Mouse (Mus musculus): ENCODE measurements around the gene Myo1h. TPM values are rescaled to one million over a fixed set of nuclear protein-coding genes. Genes with fewer than 3 reads are reported as not detected.
A peak's percentile ranks its signal among the peaks of the same experiment; 100 is the strongest.

The Myo1h gene
- polyA plus RNA-seq, 1 experiment: 2.2 TPM

DNA sequence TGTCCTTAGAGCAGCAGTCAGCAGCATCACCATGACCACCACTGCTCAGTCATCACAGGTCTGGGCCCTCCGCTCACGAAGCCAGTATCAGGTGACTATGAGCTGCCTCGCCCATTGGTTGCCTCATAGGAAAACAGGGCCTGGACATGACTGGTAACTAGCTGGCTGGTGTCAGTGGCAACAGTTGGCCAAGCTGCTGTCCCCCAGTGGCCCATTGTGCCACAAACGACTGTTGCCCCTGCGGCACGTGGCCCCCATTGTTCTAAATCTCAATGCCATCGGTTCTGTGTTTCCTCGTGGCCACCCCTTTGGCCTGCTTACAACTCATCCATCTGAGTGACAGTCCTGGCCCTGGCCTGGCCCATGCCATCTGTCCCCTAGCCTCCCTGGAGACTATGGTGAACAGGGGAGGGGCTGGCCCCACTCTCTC is 24.9 kb upstream of the Myo1h start:
- H3K27me3 ChIP-seq (ENCODE audit: control insufficient read depth, insufficient read depth, insufficient read length): peaks cover 31% of the 10 kb centered on the region

DNA sequence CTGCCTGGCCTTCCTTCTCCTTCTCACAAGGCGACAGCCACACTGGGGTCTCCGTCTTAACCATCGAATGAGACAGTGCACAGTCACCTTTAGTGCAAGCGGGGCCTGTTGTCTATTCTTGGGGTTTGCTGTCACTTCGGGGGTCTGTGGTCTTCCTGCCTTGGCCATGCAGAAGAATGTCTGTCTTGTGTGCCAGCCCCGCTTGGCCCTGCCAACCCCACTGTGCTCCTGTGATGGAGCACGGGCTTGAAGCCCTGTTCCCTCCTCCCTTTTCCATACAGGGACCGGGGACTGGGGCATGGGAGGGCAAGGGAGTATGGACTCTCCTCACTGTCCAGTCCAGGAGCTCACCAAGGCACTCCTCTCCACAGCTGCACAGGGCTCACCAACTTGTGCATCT is 24.2 kb upstream of the Myo1h start:
- TF ChIP-seq CEBPB (IDR thresholded peaks at IDR 0.05; ENCODE audit: low read depth) (no peak), MYOD1 (IDR thresholded peaks at IDR 0.05; ENCODE audit: control insufficient read depth, insufficient read length, low read depth) (no peak), USF1 (IDR thresholded peaks at IDR 0.05; ENCODE audit: low read depth) (no peak), MAX (IDR thresholded peaks at IDR 0.05) (no peak)
- H3K4me3 ChIP-seq (ENCODE audit: insufficient read depth, poor library complexity, severe bottlenecking): no peak overlapping the region
- H3ac ChIP-seq (ENCODE audit: control insufficient read depth, insufficient read length, low read depth): no peak overlapping the region
- H3K79me3 ChIP-seq (ENCODE audit: low read depth): no peaks in the 10 kb centered on the region
- no peaks in the 10 kb centered on the region for H3K79me2 ChIP-seq (ENCODE audit: control insufficient read depth, insufficient read depth)
- peaks cover 26% of the 10 kb centered on the region for H3K27me3 ChIP-seq (ENCODE audit: control insufficient read depth, insufficient read depth, insufficient read length)
- no peaks in the 10 kb centered on the region for H3K36me3 ChIP-seq (ENCODE audit: control insufficient read depth, insufficient read depth)

More for the DNA sequence above, 24.9 kb upstream of the Myo1h start:
- Histone ChIP-seq H3K36me3 (ENCODE audit: control insufficient read depth, insufficient read depth) (no peaks in the 10 kb centered on the region), H3K79me2 (ENCODE audit: control insufficient read depth, insufficient read depth) (no peaks in the 10 kb centered on the region), H3K79me3 (ENCODE audit: low read depth) (no peaks in the 10 kb centered on the region), H3K4me3 (ENCODE audit: insufficient read depth, poor library complexity, severe bottlenecking) (no peak overlapping the region), H3ac (ENCODE audit: control insufficient read depth, insufficient read length, low read depth) (no peak overlapping the region)
- no peak for TF ChIP-seq FOSL1 (IDR thresholded peaks at IDR 0.05; ENCODE audit: insufficient read depth, low read length, poor library complexity, severe bottlenecking)
- TF ChIP-seq CTCF (IDR thresholded peaks at IDR 0.05; ENCODE audit: control insufficient read depth, insufficient read depth, insufficient read length): no peak
- TF ChIP-seq MYOD1 (IDR thresholded peaks at IDR 0.05; ENCODE audit: control insufficient read depth, insufficient read length, low read depth): no peak
- TF ChIP-seq CEBPB (IDR thresholded peaks at IDR 0.05; ENCODE audit: low read depth): no peak
- no peak for TF ChIP-seq MYOG (IDR thresholded peaks at IDR 0.05; ENCODE audit: control insufficient read depth, extremely low read depth, insufficient read length)
- TF ChIP-seq USF1 (IDR thresholded peaks at IDR 0.05; ENCODE audit: low read depth): no peak
- no peak for TF ChIP-seq MAX (IDR thresholded peaks at IDR 0.05)

DNA sequence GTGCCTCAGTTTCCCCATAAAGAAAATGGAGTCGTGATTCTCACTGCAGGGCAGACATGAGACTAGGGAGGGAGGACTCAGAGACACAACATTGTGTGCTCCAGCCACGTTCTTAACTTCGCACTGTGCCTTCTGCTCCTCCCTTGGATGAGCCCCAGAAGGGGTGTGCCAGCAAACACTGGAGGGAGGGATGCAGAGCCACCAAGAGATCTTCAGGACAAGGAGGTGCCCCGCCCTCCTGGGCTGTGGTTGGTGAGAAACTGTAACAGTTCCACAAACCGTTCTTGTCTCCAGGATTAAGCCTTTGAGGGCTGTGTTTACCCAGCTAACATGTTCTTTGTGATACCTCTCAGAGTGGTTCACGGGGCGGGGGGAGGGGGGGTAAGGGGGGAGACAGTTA is 20.3 kb upstream of the Myo1h start:
- Histone ChIP-seq H3K27me3 (ENCODE audit: control insufficient read depth, insufficient read depth, insufficient read length) (peaks cover 25% of the 10 kb centered on the region), H3K79me3 (ENCODE audit: low read depth) (no peaks in the 10 kb centered on the region), H3K4me3 (ENCODE audit: insufficient read depth, poor library complexity, severe bottlenecking) (no peak overlapping the region), H3K36me3 (ENCODE audit: control insufficient read depth, insufficient read depth) (no peaks in the 10 kb centered on the region), H3K79me2 (ENCODE audit: control insufficient read depth, insufficient read depth) (no peaks in the 10 kb centered on the region), H3ac (ENCODE audit: control insufficient read depth, insufficient read length, low read depth) (no peak overlapping the region)
- TF ChIP-seq MYOD1 (IDR thresholded peaks at IDR 0.05; ENCODE audit: control insufficient read depth, insufficient read length, low read depth) (no peak), MAX (IDR thresholded peaks at IDR 0.05) (no peak), CEBPB (IDR thresholded peaks at IDR 0.05; ENCODE audit: low read depth) (no peak), CTCF (IDR thresholded peaks at IDR 0.05; ENCODE audit: control insufficient read depth, insufficient read depth, insufficient read length) (no peak), FOSL1 (IDR thresholded peaks at IDR 0.05; ENCODE audit: insufficient read depth, low read length, poor library complexity, severe bottlenecking) (no peak), MYOG (IDR thresholded peaks at IDR 0.05; ENCODE audit: control insufficient read depth, extremely low read depth, insufficient read length) (no peak), USF1 (IDR thresholded peaks at IDR 0.05; ENCODE audit: low read depth) (no peak)

DNA sequence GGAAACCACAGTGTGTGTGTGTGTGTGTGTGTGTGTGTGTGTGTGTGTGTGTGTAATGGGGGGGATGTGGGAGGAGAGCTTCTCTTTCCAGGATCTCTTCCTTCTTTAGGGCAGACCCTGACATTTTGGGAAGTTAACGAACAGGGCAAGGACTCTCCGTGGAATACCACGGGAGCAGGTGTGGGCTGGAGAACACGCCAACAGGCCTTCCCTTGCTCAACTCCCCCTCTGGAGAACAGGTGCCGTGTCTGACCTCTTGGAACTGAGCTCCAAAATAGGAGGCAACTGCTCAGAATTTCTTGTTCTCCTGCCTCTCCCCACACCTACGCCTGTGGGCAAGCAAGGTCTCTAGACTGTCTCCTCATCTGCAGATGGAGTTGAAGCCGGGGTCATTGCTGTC is 19.5 kb upstream of the Myo1h start:
- H3K4me3 ChIP-seq (ENCODE audit: insufficient read depth, poor library complexity, severe bottlenecking): no peak overlapping the region
- TF ChIP-seq MYOD1 (IDR thresholded peaks at IDR 0.05; ENCODE audit: control insufficient read depth, insufficient read length, low read depth) (peak; percentile 44), MAX (IDR thresholded peaks at IDR 0.05) (no peak)
- peaks cover 29% of the 10 kb centered on the region for H3K27me3 ChIP-seq (ENCODE audit: control insufficient read depth, insufficient read depth, insufficient read length)
- H3K79me2 ChIP-seq (ENCODE audit: control insufficient read depth, insufficient read depth): no peaks in the 10 kb centered on the region
- no peaks in the 10 kb centered on the region for H3K79me3 ChIP-seq (ENCODE audit: low read depth)
- H3K36me3 ChIP-seq (ENCODE audit: control insufficient read depth, insufficient read depth): no peaks in the 10 kb centered on the region
- H3ac ChIP-seq (ENCODE audit: control insufficient read depth, insufficient read length, low read depth): no peak overlapping the region

DNA sequence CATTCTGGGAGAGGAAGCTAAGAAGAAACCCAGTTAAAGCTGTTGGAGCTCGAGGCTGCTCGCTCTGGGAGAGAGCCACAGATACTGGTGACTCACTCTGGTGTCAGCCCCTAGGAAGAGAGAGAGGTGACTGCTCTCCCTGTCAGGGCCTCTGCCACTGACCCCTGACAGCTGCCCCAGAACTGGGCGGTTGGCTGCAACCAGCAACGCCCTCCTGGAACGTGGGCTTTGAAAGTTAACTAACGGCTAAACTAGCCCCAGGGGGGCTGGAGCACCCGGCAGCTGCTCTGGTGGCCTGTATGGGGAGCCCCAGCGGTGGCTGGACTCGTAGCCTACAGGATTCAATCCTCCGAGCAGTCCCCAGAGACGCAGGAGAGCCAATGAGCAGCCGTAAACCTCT is 19.0 kb upstream of the Myo1h start:
- TF ChIP-seq MYOD1 (IDR thresholded peaks at IDR 0.05; ENCODE audit: control insufficient read depth, insufficient read length, low read depth) (peak; percentile 78), CEBPB (IDR thresholded peaks at IDR 0.05; ENCODE audit: low read depth) (no peak), MYOG (IDR thresholded peaks at IDR 0.05; ENCODE audit: control insufficient read depth, extremely low read depth, insufficient read length) (no peak), FOSL1 (IDR thresholded peaks at IDR 0.05; ENCODE audit: insufficient read depth, low read length, poor library complexity, severe bottlenecking) (peak; percentile 88), MAX (IDR thresholded peaks at IDR 0.05) (peak; percentile 38), USF1 (IDR thresholded peaks at IDR 0.05; ENCODE audit: low read depth) (no peak), CTCF (IDR thresholded peaks at IDR 0.05; ENCODE audit: control insufficient read depth, insufficient read depth, insufficient read length) (no peak)
- no peaks in the 10 kb centered on the region for H3K79me2 ChIP-seq (ENCODE audit: control insufficient read depth, insufficient read depth)
- H3K79me3 ChIP-seq (ENCODE audit: low read depth): no peaks in the 10 kb centered on the region
- H3ac ChIP-seq (ENCODE audit: control insufficient read depth, insufficient read length, low read depth): no peak overlapping the region
- H3K4me3 ChIP-seq (ENCODE audit: insufficient read depth, poor library complexity, severe bottlenecking): no peak overlapping the region
- no peaks in the 10 kb centered on the region for H3K36me3 ChIP-seq (ENCODE audit: control insufficient read depth, insufficient read depth)
- H3K27me3 ChIP-seq (ENCODE audit: control insufficient read depth, insufficient read depth, insufficient read length): peaks cover 32% of the 10 kb centered on the region

DNA sequence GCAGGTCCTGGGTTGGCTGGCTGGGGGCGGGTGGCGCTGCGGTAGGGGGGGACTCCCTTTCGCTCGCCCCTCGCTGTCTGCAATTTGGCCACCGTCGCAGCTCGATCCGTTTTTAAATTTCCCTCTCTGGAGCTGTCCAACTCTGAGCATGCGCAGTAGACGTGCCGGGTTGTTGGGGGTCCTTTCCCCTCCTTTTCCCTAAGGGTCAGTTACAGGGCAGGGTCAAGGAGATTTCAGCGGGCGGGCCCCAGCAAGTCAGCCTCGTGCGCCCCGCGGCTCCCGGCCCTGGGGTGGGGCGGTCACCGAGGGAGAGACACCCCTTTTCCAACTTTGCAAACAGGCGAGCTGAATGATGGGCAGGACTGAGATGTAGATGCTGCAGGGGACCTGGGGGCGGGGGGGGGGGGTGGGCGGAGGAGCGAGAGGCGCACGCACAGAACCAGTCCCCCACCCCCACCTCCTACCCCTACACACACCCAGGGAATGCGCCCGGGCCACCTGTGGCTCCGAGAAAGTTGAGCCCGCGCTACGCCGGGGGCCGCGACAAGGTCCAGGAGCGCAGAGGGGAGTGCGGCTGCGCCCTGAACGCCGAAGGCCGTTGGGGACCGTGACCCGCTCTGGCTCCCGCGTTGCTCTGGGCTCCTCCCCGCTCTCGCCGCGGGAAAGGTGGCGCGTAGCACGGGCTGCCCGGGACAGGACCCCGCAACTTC is 15.1 kb upstream of the Myo1h start, which contains the start of gene Foxn4:
TSS of gene Foxn4 (minus strand) at position 115 of the 710 bp plus-strand sequence.
- Histone ChIP-seq H3K79me3 (ENCODE audit: low read depth) (no peaks in the 10 kb centered on the region), H3K4me3 (ENCODE audit: insufficient read depth, poor library complexity, severe bottlenecking) (no peak within 1 kb of the TSS), H3ac (ENCODE audit: control insufficient read depth, insufficient read length, low read depth) (no peak within 1 kb of the TSS), H3K27me3 (ENCODE audit: control insufficient read depth, insufficient read depth, insufficient read length) (peaks cover 67% of the 10 kb centered on the region), H3K79me2 (ENCODE audit: control insufficient read depth, insufficient read depth) (no peaks in the 10 kb centered on the region), H3K36me3 (ENCODE audit: control insufficient read depth, insufficient read depth) (no peaks in the 10 kb centered on the region)
- TF ChIP-seq MYOD1 (IDR thresholded peaks at IDR 0.05; ENCODE audit: control insufficient read depth, insufficient read length, low read depth) (no peak), CTCF (IDR thresholded peaks at IDR 0.05; ENCODE audit: control insufficient read depth, insufficient read depth, insufficient read length) (no peak), CEBPB (IDR thresholded peaks at IDR 0.05; ENCODE audit: low read depth) (no peak), FOSL1 (IDR thresholded peaks at IDR 0.05; ENCODE audit: insufficient read depth, low read length, poor library complexity, severe bottlenecking) (no peak), MAX (IDR thresholded peaks at IDR 0.05) (no peak), MYOG (IDR thresholded peaks at IDR 0.05; ENCODE audit: control insufficient read depth, extremely low read depth, insufficient read length) (no peak), USF1 (IDR thresholded peaks at IDR 0.05; ENCODE audit: low read depth) (no peak)

Data from C2C12 (cell line).